Mouse (Mus musculus): ENCODE data around the gene Slc35e1. TPM values are rescaled to one million over a fixed set of nuclear protein-coding genes. Genes with fewer than 3 reads are reported as not detected.

Gene Slc35e1
- polyA plus RNA-seq, 1 experiment = 50.3 TPM

- TF ChIP-seq CTCF (IDR thresholded peaks at IDR 0.05; ENCODE audit: borderline replicate concordance, insufficient read depth, low read length) (no peak), POLR2A (IDR thresholded peaks at IDR 0.05; ENCODE audit: low read depth, low read length) (peak; percentile 69)
- peak overlapping the region; percentile 38 for H3K27ac ChIP-seq (ENCODE audit: insufficient read depth, low read length)
- peaks cover 4% of the 10 kb centered on the region; the same call in 1 of the 2 replicates for H3K4me1 ChIP-seq (ENCODE audit: control insufficient read depth, insufficient read depth, low read length)
- peak overlapping the region; percentile 94 for H3K4me3 ChIP-seq (ENCODE audit: insufficient read depth, low read length)
Observed at GRCm38 (mm10) chr8:72492622-72493081, 238 bp upstream of the Slc35e1 start.

DNA sequence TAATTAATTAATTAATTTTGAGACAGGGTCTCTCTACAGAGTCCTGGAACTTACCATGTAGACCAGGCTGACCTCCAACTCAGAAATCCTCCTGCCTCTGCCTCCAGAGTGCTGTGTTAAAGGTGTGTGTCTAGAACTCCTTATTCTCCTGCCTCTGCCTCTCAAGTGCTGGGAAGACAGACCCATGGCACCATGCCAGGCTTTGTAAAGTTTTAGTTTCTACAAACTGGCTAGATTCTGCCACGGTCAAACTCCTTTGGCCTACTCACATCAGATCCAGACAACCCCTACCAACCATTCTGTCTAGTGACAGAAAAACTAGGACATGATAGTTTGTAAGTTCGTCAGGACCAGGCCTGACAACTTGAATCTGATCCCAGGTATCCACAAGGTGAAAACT lies 1.4 kb downstream of the Slc35e1 start:
- Histone ChIP-seq H3K27ac (ENCODE audit: insufficient read depth, low read length) (no peak overlapping the region), H3K4me3 (ENCODE audit: insufficient read depth, low read length) (peak overlapping the region; percentile 67), H3K4me1 (ENCODE audit: control insufficient read depth, insufficient read depth, low read length) (peaks cover 4% of the 10 kb centered on the region; the same call in 1 of the 2 replicates)
- TF ChIP-seq POLR2A (IDR thresholded peaks at IDR 0.05; ENCODE audit: low read depth, low read length) = no peak
- TF ChIP-seq CTCF (IDR thresholded peaks at IDR 0.05; ENCODE audit: borderline replicate concordance, insufficient read depth, low read length) = no peak

GRCm38 (mm10) chr8:72487014-72487413 lies 5.4 kb downstream of the Slc35e1 start:
- Histone ChIP-seq H3K4me3 (ENCODE audit: insufficient read depth, low read length) (no peak overlapping the region), H3K27ac (ENCODE audit: insufficient read depth, low read length) (no peak overlapping the region), H3K4me1 (ENCODE audit: control insufficient read depth, insufficient read depth, low read length) (peaks cover 4% of the 10 kb centered on the region; the same call in 1 of the 2 replicates)
- TF ChIP-seq POLR2A (IDR thresholded peaks at IDR 0.05; ENCODE audit: low read depth, low read length) (no peak), CTCF (IDR thresholded peaks at IDR 0.05; ENCODE audit: borderline replicate concordance, insufficient read depth, low read length) (no peak)

DNA sequence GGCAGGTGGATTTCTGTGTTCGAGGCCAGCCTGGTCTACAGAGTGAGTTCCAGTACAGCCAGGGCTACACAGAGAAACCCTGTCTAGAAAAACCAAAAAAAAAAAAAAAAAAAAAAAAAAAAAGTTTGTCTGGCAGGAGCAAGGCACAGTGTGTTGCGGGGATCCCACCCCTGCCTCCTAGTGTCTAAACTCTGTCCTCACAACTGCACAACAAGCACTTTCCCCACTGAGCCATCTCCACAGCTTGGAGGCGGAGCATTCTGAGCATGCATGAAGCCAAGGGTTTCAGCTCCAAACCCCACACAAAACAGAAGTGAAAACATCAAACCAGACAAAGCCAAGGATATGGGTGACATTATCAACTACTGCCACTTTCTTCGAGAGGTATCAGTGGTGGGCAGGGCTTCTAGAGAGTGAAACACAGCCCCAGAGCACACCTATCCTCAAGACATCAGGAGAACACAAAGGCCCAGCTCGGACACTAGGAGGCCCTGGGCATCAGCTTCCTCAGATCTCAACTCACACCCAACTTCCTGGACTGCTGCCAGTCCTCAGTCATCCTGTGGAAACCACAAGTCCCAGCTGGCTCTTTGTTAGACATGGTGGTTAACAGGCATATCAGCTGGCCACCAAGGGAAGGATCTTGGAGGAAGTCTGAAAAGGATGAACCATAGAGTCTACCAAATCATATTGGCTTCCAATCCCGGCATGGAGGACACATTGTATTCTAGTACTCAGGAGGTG lies 6.8 kb downstream of the Slc35e1 start:
- H3K27ac ChIP-seq (ENCODE audit: insufficient read depth, low read length) = no peak overlapping the region
- no peak overlapping the region for H3K4me3 ChIP-seq (ENCODE audit: insufficient read depth, low read length)
- TF ChIP-seq CTCF (IDR thresholded peaks at IDR 0.05; ENCODE audit: borderline replicate concordance, insufficient read depth, low read length) (no peak), POLR2A (IDR thresholded peaks at IDR 0.05; ENCODE audit: low read depth, low read length) (no peak)

DNA sequence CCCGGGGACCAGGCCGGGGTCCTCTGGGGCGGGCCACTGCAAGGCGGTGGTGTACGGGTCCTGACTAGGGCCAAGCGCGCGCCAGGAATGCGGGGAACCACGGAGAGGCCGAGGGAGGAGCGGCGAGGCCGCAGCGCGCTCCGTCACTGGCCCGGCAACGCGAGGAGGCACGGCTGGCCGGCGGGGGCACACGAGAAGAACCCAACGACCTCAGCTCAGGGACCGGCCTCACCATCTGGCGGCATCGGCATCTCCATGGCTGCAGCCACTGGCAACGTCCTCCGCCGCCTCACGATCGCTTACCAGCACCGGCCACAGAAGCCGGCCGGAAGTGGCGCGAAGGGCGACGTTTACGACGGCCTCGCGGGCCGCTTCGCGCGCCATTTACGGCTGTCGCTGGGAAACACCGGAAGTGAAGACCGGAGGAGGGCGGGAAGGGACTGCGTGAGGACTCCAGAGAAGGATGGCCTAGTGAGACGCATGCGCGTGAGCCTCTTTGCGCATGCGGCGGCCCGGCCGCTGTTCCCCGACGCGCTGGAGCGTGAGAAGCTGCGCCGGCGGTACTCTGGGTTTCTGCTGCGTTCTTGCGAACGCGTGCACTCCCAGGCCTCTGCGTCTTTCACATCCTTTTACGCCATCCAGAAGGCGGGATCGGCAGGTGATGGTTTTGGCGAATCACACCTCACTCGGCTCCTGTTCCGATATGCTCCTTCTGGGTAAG lies 17.4 kb downstream of the Slc35e1 start, which contains the start of gene Cherp:
TSS of gene Cherp (minus strand) at position 401 of the 721 bp plus-strand sequence.
- peaks cover 5% of the 10 kb centered on the region; the same call in 1 of the 2 replicates for H3K4me1 ChIP-seq (ENCODE audit: control insufficient read depth, insufficient read depth, low read length)
- no peak for TF ChIP-seq CTCF (IDR thresholded peaks at IDR 0.05; ENCODE audit: borderline replicate concordance, insufficient read depth, low read length)
- peak; percentile 87 for TF ChIP-seq POLR2A (IDR thresholded peaks at IDR 0.05; ENCODE audit: low read depth, low read length)
- peak within 1 kb of the TSS; percentile 80 for H3K4me3 ChIP-seq (ENCODE audit: insufficient read depth, low read length)
- H3K27ac ChIP-seq (ENCODE audit: insufficient read depth, low read length) = peak within 1 kb of the TSS; percentile 93

More for the DNA sequence above, 6.8 kb downstream of the Slc35e1 start:
- no peaks in the 10 kb centered on the region for H3K4me1 ChIP-seq (ENCODE audit: control insufficient read depth, insufficient read depth, low read length)

DNA sequence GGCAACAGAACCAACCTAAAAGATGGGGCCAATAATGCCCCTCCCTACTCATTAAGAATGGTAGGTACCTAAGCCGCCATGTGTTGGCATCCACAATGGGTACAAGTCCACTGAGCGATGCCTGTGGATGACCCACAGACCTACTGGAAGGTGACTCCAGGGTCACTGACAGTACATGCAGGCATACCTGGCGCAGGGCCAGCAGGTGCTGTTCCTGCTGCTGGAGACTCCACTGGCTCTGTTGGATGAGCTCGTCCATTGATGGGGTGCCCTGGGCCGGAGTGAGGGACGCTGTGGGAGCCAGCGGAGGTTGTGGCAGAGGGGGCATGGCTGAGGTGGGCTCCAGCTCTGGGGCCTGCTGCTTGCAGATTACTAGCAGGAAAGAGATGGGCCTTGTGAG lies 21.7 kb downstream of the Slc35e1 start:
- no peak overlapping the region for H3K4me3 ChIP-seq (ENCODE audit: insufficient read depth, low read length)
- no peak overlapping the region for H3K27ac ChIP-seq (ENCODE audit: insufficient read depth, low read length)
- TF ChIP-seq CTCF (IDR thresholded peaks at IDR 0.05; ENCODE audit: borderline replicate concordance, insufficient read depth, low read length) (no peak), POLR2A (IDR thresholded peaks at IDR 0.05; ENCODE audit: low read depth, low read length) (no peak)

GRCm38 (mm10) chr8:72469984-72470383 lies 22.4 kb downstream of the Slc35e1 start:
- TF ChIP-seq CTCF (IDR thresholded peaks at IDR 0.05; ENCODE audit: borderline replicate concordance, insufficient read depth, low read length) = no peak

More for the DNA sequence above, 21.7 kb downstream of the Slc35e1 start:
- H3K4me1 ChIP-seq (ENCODE audit: control insufficient read depth, insufficient read depth, low read length) = peaks cover 5% of the 10 kb centered on the region; the same call in 1 of the 2 replicates

DNA sequence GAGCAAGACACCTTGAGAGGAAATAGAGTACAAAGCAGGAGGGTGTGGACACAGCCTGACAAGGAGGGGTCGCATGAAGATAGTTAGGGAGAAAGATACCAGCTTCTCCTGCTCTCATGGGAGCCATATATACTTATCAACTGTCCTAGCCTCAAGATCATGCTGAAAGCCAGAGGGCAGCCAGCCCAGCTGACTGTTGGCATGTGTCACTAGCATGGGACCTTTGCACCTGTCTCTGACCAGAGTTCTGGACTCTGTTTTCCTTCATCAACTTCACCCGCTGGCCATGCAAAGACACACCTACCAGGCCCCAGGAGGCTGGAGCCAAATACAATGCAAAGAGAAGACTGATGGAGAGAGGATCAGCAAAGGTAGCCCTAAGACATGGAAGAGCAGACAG lies 23.2 kb downstream of the Slc35e1 start:
- TF ChIP-seq CTCF (IDR thresholded peaks at IDR 0.05; ENCODE audit: borderline replicate concordance, insufficient read depth, low read length) = no peak
- TF ChIP-seq POLR2A (IDR thresholded peaks at IDR 0.05; ENCODE audit: low read depth, low read length) = no peak
- H3K27ac ChIP-seq (ENCODE audit: insufficient read depth, low read length) = no peak overlapping the region
- no peak overlapping the region for H3K4me3 ChIP-seq (ENCODE audit: insufficient read depth, low read length)
- peaks cover 5% of the 10 kb centered on the region; the same call in 1 of the 2 replicates for H3K4me1 ChIP-seq (ENCODE audit: control insufficient read depth, insufficient read depth, low read length)

More at GRCm38 (mm10) chr8:72469984-72470383, 22.4 kb downstream of the Slc35e1 start:
- Histone ChIP-seq H3K4me1 (ENCODE audit: control insufficient read depth, insufficient read depth, low read length) (peaks cover 5% of the 10 kb centered on the region; the same call in 1 of the 2 replicates), H3K27ac (ENCODE audit: insufficient read depth, low read length) (no peak overlapping the region), H3K4me3 (ENCODE audit: insufficient read depth, low read length) (no peak overlapping the region)

- no peak for TF ChIP-seq CTCF (IDR thresholded peaks at IDR 0.05; ENCODE audit: borderline replicate concordance, insufficient read depth, low read length)
- no peak for TF ChIP-seq POLR2A (IDR thresholded peaks at IDR 0.05; ENCODE audit: low read depth, low read length)
- no peak overlapping the region for H3K27ac ChIP-seq (ENCODE audit: insufficient read depth, low read length)
Observed at GRCm38 (mm10) chr8:72464211-72464610, 28.2 kb downstream of the Slc35e1 start.

More at GRCm38 (mm10) chr8:72464211-72464610, 28.2 kb downstream of the Slc35e1 start:
- H3K4me3 ChIP-seq (ENCODE audit: insufficient read depth, low read length) = no peak overlapping the region
- H3K4me1 ChIP-seq (ENCODE audit: control insufficient read depth, insufficient read depth, low read length) = no peaks in the 10 kb centered on the region
